Mouse (Mus musculus) thymus, postnatal 25 days (tissue): ENCODE measurements around the gene Foxo6.
A peak's percentile ranks its signal among the peaks of the same experiment; 100 is the strongest.

Source experiments
- DNase-seq: peaks from one replicate; pipeline ENCODE4 v3.0.0; 2022

Foxo6 gene

DNA sequence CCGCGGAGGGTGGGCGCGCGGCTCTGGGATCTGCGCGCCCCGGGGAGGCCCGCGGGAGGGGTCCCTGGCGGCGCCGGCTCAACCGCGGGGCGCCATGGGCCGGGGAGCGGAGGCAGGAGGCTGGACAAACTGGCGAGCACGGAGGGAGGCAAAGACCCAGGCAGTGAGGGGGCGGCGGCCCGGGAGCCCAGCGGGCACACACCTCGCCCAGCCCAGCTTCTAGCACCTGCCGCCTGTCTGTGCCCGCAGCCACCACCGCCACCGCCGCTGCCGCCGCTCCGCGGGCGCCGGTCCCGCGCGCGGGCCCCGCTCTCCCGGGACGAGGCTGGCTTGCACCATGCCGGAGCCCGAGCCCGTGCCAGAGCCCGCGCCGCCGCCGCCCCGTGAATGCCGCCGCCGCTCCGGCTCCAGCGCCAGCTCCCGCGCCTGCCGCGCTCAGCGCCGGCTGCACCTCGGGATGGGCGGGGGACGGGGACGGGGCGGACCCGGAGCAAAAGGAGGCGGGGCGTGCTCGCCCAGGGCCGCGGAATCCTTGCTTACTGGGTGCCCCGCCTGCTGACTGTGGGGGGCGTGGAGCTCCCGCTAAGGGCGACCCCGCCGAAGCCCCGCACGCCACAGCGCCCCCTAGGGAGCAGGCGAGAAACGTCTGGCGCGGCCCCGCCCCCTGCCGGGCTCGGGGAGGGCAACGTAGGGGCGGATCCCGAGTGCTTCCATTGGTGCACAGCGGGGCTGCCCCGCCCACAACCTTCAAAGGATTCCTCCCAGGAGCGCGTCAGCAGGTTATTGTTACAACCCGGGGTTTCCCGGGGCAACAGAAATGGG lies at the start of gene Foxo6:
Gene Foxo6, minus strand, starts transcription at position 60 of the 822 bp plus-strand sequence.
- DNase-seq, result peak; percentile 96

DNA sequence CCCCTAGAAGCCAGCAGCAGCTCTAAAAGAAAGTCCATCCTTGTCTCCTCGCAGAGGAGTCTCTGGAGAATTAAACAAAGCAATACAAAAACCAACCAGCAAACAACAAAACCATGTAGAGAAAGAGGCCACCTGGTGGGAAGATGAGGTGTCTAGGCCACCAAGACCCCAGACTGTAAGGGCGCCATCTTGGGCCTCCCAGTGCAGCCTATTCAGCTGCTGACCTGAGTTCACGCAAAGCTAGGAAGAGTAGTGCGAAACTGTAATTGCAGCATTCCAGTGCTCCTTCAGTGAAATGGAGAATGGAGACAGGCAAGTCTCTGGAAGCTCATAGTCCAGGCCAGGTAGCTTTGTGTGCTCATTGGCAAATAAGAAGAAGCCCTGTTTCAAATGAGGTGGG lies 47.2 kb upstream of the Foxo6 start:
- DNase-seq, result no peak

DNA sequence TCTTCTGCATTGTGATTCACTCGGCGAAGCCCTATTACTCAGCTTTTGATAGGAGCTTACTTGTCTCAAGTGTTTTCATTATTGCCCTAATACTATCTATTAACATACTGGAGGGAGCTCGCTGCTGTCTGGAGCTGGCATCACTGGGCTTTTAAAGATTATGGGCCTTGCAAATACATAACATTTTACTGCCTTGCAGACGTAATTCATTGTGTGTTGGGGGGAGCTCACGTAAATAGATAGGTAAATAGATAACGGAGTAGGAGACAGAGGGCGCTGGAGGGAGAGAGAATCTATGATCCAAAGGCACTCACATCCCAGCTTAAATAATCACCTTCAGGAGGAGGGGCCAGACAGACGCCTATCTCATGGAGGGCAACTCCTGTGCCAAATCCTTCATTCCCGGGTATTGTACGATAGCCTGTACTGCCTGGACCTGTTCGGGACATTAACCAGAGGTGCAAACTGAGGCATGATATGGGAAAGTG lies 45.8 kb upstream of the Foxo6 start:
- DNase-seq, result no peak

DNA sequence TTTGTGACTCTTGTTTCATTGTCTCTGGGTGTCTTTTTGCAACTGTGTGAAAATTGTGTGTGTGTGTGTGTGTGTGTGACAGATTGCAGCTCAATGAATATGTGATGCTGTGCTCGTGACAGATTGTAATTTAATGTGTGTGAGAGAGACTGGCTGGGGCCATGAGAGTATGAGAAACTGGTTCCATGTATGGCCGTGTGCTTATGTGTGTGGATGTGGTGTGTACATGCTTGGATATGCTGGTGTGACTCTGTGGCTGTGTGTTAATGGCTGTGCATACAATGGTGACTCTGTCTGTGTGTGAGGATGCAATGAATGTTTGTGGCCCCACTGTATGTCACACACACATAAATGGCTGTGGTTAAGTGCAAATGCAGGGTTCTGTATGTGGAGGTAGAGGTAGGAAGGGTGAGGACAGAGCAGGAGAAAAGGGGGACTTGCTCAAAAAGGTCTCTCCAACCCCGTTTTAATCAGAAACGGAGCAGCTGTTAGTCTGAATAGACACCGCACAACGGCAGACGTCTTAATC lies 45.3 kb upstream of the Foxo6 start:
- DNase-seq, result no peak

DNA sequence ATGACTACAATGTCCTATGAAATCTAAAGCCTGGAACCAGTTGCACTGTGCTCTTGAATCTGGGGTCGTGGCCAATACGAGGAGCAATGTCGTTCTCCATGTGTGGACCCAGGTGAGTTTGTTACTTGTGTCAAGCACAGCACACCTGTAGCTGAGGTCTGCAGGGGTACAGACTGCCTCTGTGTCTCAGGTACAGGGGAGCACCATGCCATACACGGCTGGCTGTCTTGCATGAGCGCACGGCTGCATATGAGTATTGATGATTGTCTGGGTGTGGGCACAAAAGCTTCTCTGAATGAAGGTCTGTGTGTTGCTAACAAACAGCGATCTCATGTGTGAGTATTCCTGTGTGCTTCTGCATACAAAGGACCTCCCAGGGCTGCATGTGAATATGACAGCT lies 44.8 kb upstream of the Foxo6 start:
- no peak for DNase-seq

DNA sequence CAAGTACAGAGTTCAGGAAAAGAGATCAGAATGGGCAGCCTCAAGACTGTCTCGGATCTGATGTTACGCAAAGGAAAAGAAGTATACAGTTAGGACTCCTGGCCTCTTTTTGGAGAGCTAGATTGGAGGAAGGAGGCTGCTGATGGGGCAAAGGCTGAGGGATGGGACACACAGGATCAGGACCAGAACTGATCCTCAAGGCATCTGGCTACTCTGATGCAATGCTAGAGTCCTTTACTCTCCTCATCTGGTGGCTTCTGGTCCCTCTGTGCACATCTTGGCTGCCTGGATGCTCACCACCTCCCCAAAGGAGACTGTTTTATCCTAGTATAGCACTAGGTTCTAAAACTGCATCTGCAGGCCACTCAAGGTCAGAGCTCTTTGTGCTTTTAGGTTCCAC lies 44.4 kb upstream of the Foxo6 start:
- DNase-seq, result no peak

DNA sequence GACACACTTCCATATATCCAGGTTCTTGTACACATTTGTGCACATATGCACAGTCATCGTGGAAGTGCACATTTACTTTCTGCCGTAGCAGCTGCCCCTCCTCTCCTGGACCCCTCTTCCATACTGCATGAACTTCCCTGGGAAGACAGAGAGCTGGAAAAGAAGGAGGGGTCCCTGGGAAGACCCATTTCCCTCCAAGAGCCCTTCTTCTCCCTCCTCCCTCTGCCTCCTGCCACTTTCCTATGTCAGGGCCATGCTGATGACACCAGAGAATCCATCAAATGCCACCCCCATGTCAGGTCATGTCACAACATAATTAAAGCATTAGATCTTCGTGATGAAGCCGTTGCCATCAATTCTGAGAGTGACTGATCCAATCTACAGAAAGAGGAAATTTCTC lies 38.6 kb upstream of the Foxo6 start:
- no peak for DNase-seq

DNA sequence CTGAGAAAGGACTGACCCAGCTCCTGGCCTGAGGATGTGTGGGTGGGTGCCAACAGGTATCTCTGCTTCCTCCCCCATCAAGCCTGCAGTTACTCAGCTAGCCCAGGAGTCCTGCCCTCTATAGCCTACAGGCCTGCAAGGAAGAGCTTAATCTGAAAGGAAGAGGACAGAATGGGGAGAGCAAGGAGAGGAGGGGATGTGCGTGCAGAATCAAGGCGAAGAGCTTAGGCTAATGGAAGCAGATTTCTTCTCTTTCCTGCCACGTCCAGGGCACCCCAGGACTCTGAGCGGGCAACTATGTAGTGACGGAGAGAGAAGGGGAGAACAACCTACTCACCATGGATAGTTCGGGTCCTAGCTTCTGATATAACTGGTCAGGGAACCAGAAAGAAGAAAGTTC lies 37.9 kb upstream of the Foxo6 start:
- no peak for DNase-seq

DNA sequence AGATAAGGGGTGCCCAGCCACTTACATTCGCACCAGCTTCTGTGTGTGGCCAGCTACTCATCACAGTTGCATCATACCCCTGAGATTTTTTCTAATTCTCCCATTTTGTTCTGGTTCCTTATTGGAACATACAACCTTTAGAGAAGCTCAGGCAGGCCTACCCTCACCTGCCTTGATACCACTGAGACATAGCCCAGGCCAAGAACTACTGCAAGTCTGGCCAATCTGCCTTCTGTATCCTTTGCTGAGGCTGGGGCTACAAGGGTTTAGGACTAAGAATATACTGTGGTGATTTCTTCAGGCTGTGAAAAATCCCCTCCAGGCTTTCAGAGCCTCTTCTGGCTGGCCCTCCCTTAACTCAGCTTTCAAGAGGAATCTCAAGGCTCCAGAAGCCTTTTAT lies 36.7 kb upstream of the Foxo6 start:
- DNase-seq, result no peak

DNA sequence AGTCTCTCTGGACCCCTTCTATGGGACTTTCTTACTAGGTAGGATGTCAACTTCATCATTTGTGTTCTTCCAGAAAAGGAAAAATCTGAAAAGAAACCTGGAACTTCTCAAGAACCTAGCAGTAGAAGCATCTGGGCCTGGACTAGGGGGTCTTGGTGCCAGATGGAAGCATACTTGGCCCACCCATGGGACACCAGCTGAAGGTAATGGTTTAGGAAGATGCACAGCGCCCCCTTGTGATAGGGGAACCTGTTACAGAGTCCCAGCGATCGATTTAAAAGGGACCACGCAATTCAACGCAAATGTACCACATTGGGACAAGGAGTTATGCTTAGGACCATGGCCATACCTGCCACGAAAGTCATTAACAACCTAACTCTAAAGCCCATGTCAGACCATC lies 36.0 kb upstream of the Foxo6 start:
- peak; percentile 25 for DNase-seq

DNA sequence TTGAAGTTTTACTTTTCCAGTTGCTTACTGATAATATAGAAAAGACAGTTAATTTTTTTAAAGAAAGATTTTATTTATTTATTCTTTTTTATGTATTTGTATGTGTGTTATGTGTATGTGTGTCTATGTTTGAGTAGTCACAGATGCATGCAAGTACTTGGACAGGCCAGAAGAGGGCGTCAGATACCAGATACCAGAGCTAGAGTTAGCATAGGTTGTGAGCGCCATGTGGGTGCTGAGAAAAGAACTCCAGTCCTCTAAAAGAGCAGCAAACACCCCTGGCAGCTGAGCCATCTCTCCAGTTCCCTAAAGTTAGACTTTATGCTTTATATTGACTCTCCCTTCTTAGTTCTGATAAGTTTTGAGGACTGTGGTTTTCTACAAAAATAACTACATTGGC lies 30.4 kb upstream of the Foxo6 start:
- DNase-seq, result no peak

DNA sequence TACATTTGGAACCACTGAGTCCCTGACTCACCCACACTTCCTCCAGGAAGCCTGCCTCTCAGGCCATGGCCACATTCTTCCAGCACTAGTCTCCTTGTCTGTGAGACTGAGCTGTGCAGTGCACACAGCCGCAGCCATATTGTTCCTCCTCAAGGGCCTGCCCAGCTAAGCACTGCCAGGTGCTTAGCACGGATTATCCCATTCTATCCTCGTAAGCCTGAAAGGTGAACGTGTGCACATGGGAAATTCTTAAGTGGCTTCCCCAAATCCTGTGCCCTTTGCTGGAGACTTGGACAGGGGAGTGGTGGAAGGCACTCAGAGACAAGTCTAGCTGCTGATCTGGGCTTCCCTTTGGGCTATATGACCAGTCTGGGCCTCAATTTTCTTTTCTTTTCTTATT lies 29.6 kb upstream of the Foxo6 start:
- DNase-seq, result no peak

DNA sequence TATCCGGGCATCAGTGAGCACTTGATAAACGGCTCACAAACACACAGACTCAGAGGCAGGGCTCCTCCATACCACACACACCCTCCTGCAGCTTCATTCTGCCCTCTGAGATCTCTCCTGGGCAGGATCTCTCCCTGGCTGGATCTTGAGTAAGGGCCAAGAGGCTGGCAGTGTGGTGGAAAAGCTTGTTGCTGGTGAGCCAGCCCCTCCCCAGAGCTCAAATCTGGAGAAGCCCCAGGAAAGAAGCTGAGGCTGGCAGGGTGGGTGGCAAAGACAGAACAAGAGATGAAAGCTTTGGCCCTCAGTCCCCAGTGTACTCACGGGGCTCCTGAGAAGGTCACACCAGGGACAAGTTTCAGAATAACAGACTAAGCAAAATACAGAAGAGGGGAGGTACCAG lies 27.4 kb upstream of the Foxo6 start:
- DNase-seq, result no peak

DNA sequence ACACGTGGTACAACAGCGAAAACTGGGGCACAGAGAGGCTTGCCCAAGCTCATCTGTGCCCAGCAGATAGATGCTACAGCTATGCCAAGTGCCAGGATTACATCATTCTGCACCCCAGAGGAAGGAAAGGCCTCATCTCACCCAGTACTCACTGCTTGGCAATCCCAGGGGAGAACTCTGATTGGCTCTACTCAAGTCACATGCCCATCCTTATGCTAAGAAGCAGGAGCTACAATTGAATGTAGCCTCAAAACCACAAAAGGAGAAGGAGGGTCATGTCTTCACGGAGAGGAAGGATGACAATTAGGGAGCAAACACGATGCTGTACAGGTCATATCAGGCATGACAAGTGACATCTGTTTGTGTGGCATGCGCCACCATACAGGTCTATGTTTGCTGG lies 26.2 kb upstream of the Foxo6 start:
- no peak for DNase-seq

DNA sequence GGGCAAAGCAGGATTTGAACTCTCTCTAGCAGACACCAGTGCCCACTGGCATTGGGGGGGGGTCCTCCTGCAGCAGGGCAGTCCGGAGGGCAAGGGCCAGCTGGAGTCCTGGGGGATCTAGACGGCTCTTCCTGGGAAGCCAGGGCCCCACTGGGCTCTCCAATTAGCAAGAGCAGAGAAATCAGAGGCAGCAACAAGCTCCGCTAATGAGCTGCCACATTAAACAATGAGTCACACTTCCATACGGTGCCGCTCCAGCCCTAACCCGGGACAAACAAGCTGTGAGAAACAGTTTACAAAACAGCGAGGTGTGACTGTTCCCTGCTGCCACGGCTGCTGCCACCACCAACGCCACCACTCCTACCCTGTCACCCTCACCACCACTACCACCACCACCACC lies 17.4 kb upstream of the Foxo6 start:
- DNase-seq, result no peak

DNA sequence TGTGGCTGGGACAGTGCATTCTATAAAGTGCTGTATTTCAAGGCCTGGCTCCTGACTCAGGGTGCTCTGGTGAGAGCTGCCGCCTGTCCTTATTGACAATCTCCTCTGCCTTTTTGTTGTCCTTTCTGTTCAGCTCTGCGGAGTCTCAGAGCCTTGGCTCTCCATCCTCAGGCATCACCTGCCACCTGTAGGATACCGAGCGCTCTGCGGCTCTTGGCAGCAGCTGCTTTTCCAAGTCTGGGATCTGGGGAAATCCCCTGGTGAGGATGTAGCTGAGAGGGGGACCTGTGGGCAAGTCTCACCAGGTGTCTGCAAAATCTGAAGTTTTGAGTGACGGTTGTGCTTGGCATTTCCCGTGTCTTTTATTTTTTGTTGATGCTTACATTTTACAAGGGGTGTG lies 12.1 kb upstream of the Foxo6 start:
- no peak for DNase-seq

DNA sequence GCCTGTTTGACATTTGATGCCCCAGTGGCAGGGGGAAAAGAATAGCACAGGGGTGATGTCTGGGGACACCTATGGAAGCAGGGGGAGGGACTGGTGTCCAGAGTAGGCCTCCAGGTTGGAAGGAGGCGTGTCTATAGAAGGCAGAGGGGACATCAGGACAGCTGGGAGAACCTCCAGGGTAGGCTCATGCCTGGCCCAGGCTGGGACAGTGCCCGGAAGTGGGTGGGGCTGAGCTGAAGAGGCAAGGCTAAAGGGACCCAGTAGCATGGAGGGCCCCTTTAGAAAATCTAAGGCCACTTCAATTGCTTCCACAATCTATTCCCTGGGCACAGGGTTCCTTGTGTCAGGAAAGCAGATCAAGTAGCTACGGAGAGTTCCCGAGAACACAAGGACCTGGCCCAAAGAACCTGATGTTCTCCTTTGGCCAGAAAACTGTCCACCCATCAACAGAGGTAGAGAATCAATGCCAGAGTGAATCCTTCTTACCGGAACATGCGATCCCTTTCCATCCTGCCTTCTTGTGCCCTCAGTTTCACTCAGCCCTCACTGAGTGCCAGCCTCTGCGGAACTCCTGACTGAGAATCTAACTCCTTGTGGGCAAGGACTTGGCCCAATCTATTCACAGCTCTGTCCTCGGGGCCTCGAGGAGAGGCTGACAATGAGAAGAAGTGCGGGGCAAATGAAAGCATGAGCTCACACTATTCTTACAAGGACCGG lies 4.1 kb upstream of the Foxo6 start:
- DNase-seq, result no peak

DNA sequence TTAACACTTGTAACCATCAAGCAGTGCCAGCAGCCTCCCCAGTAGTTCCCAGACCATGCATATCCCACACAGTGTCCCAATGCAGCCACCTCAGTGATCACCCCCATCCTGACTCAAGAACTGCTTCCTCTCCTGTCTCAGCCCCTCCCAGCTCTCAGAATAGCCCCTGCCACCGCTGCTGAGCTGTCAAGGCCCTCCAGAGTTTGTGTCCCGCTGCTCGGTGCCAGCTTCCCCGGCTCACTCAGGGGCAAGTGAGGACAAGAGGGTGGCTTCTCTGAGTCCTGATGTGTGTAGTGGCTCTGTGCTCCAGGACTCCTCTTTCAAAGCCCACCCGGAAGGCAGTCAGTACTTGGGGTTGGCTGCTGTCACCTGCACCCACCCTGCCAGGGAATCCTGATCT lies 3.3 kb upstream of the Foxo6 start:
- DNase-seq, result no peak

DNA sequence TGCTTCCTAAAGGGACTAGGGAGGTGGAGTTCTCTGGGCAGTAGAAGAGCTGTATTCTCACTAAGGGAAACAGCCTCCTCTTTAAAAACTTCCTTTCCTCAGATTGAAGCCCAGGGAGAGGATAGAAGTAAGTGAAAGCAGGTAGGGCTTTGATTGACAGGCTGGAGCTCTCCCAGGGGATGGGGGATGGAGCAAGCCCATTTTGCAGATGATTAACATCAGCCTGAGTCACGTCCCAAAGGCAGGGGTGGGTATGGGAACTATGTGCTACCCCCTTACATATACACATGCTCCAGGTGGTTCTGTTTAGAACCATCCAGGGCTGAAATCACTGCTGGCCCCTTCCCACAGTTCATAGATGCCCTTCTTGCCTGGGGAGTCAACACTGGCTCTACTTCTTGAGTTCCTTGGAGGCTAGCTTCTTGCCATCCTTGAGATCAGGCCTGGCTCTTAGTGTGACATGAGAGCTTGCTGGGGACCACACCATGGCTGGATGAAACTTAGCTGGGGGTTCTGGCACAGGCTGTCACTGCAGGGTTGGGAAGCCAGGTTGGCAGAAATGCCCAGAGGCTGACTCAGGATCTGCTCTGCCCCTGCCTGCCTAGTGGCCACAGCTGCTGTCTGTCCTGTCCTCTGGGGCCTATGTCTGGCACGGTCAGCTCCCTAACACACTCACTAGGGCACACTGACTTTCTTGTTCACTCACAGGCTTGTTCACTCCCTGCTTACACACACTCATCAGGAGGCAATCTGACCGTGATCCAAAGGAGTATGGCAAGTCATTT lies 2.2 kb upstream of the Foxo6 start:
- no peak for DNase-seq

DNA sequence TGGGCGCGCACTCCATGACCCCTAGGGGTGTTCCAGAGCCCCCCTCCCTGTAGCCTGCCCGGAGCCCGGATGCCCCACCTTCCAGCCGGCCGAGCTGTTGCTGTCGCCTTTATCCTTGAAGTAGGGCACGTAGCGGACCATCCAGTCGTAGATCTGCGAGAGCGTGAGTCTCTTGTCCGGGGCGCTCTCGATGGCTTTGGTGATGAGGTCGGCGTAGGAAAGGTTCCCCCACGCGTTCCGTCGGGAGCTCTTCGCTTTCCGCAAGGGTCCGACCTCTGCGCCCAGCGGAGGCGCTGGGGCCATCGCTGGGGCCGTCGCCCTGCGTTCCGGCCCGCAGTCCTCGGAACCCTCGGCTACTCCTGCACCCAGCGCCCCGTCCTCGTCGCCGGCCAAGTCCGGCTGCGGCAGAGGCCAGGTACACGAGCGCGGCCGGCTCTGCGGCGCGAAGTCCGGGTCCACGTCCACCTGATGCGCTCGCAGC lies 348 bp downstream of the Foxo6 start:
- no peak for DNase-seq

DNA sequence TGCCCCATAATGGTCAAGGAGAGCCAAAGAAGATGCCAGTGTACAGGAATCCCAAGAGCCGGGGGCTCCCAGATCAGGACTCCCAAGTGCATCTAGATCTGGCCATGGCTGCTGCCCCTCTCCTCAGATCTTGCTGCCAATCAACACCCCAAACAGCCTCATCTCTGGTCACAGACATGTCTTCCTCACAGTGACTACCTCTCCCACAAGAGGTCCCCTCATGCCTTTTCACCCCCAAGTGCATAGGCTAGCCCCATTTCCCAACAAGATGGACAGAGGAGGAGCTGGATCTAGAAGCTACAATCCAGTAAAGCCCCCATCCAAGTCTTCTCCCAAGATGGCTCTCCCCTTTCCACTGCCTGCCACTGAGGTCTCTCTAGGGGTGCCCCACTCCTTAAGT lies 1.4 kb downstream of the Foxo6 start:
- DNase-seq, result no peak

DNA sequence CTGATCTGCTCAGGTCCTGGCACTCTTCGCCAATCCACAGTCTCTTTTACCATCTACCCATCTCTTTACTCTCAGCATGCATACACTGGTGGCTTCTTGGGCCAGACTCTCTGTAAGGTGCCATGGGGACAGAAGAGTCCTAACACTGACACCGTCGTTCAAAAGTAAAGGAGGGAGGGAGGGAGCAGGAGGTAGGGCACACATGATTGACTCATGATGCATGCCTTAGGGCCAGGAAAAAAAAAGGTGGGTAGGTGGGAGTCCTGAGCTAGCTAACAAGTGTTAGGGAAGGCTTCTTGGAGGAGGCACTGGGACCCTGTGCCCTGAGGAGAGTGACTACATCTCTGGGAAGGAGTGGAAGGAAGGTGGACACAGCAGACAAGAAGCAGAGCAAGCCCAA lies 1.9 kb downstream of the Foxo6 start:
- DNase-seq, result no peak

DNA sequence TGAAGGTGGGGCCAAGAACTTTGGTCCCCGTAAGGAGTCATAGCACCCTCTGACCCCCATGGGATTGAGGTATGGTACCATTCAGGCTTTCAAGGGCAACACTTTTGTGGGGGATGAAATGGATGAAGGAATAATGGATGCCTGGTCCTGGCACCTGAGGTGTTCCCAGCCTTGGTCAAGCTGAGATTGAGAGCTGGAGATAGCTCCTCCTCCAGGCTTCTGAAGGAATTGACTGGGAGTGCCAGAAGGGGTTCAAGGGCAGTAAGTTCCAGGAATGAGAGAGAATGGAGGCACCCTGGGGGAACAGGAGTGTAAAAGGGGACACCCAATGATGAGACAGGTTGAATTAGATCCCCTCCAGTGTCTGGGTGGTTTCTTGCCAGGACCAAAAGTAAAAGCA lies 3.0 kb downstream of the Foxo6 start:
- DNase-seq, result no peak
